In the genomic region with DNA sequence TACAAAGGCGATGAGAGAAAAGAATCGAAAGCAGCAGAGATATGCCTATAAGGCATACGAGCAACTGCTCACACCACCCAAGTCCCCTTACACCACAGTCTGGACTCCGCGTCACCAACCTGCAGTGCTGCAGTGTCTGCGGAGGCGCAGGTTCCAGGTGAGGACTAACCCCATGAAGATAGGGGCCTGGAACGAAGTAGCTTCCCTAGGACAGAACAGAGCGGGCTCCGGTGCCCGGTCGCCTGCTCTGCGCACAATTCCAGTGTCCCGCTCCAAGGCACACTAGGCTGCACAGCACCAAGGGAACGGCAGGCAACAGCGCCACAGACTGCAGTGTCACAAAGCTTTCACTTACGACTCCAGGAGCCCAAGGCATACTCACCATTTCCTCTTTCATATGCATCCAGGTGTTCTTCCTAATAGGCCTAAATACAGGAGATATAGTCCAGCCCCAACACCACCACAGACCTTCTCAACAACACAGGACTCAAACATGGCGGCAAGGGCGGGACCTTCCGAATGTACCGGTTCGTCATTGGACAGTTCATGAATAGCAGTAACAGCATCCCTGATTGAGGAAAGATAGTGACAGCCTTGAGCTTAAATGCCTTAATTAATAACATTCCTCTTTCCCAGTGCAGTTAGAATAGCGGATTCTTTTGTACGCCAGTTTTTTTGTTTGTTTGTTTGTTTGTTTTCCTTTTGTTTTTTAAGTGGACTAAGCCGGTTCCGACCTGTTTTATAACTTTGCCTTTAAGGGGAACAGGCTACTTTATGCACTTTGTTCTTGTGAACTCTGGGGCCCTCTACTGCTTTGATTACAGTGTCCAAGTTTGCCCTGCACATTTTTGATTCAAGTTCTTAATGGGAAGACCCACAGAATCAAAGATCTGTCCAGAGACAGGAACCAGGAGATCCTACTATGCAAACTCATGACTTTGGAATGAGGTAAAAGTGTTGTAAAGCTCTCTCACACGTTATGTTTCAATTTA, we compare ENCODE assay signal across 8 mouse cellular contexts. TPM values are rescaled to one million over a fixed set of nuclear protein-coding genes. Genes with fewer than 3 reads are reported as not detected.
DNase-seq lines count a peak whose midpoint lies in the region; ATAC-seq lines count a peak whose summit lies in the region.

A gene (minus strand): TSS at position 503 of the 992 bp plus-strand sequence.

- H3K4me1 ChIP-seq in hindbrain, embryonic 15.5 days (replicated peaks) = peaks cover 14% of the 10 kb centered on the region

- WGBS in hindbrain, embryonic 15.5 days = 3% methylated on average over 27 of the region's 27 CpGs

- peak within 1 kb of the TSS; percentile 85 for H3K27ac ChIP-seq in hindbrain, embryonic 15.5 days (replicated peaks)

- H3K27me3 ChIP-seq in hindbrain, embryonic 15.5 days = no peaks in the 10 kb centered on the region

- peak within 1 kb of the TSS; percentile 73 for H3K9ac ChIP-seq in hindbrain, embryonic 15.5 days

- H3K4me2 ChIP-seq in hindbrain, embryonic 15.5 days = peak within 1 kb of the TSS; percentile 60

- H3K4me3 ChIP-seq in hindbrain, embryonic 15.5 days = peak within 1 kb of the TSS; percentile 68

- no peaks in the 10 kb centered on the region for H3K36me3 ChIP-seq in hindbrain, embryonic 15.5 days

- no peaks in the 10 kb centered on the region for H3K9me3 ChIP-seq in hindbrain, embryonic 15.5 days

- peak; percentile 99 for ATAC-seq in hindbrain, embryonic 15.5 days (ENCODE audit: low FRiP score, low read depth)

- peak; percentile 71 for DNase-seq in WW6 (ENCODE audit: low read depth, low spot score)
- DNase-seq in cerebellum, postnatal 36 days = peak; percentile 80 to 86
- DNase-seq in frontal cortex, postnatal 36 days (ENCODE audit: low spot score in 2 of 2) = peak; percentile 75 to 90
- DNase-seq in left cerebral cortex, adult 11 months (ENCODE audit: low spot score) = peak; percentile 82
- peak; percentile 79 for DNase-seq in lung, postnatal 4 days
- DNase-seq in retina, postnatal 7 days (ENCODE audit: low read depth, low spot score) = peak; percentile 72
- DNase-seq in urinary bladder, postnatal 14 days (ENCODE audit: low spot score) = peak; percentile 75

RNA-seq across cellular contexts. Expression of the gene that starts here (rescaled TPM):
- polyA plus RNA-seq in hindbrain, embryonic 15.5 days (2015; fragmentation: Nextera tagmentation; extraction: Ambion mirVana) = 23.9 and 26.1 TPM in 2 replicates

Comparison
In these comparisons a context has a peak if more than half of its experiments do, and no peak if none do; other contexts are left out.
1. Peak in every context shown above with its lines: DNase-seq, ATAC-seq, H3K4me3 ChIP-seq and H3K27ac ChIP-seq.